Mouse (Mus musculus) gastrocnemius, postnatal 36 days (tissue): ENCODE data around the gene Nudt13. TPM values are rescaled to one million over a fixed set of nuclear protein-coding genes. Genes with fewer than 3 reads are reported as not detected.
A peak's percentile ranks its signal among the peaks of the same experiment; 100 is the strongest.
"Not testable (repeated sequence)": the region's sequence is repeated elsewhere in the genome, so short reads cannot be mapped to it uniquely, and the experiment has no call there.

Experiments used
- DNase-seq, 2 experiments: peaks; one replicate each; pipeline ENCODE4 v3.0.0; 2022
- intact Hi-C: fragments of 180-260 bp; cut with DNase I; formaldehyde crosslinking; loops from one replicate; pipeline ENCODE4 v1.15.1; 2025
- long read RNA-seq, 2 experiments: library from polyadenylated mRNA; stranded (forward); transcript quantifications; one replicate each; pipeline ENCODE4 v2.0.0; 2021
- total RNA-seq, 2 experiments: library from RNA; stranded (reverse); gene quantifications; 2 replicates each; pipeline ENCODE4 v1.2.3; 2021

Gene Nudt13
- total RNA-seq = 10 to 100 TPM; 27.0 to 29.9 TPM
- long read RNA-seq, experiment 1, partial matches to known transcripts = 0 of 6 reads
- long read RNA-seq, experiment 1, other reads (novel, unspliced or antisense) = 3 of 6 reads
- long read RNA-seq, experiment 2, partial matches to known transcripts = 0 of 8 reads
- long read RNA-seq, experiment 2, other reads (novel, unspliced or antisense) = 3 of 8 reads

GRCm38 (mm10) chr14:20294117-20294892 lies at the start of gene Nudt13:
TSS of gene Nudt13 (plus strand) at chr14:20294697.
- intact Hi-C loops = no loop called here

GRCm38 (mm10) chr14:20245318-20245717 lies 49.2 kb upstream of the Nudt13 start:
- intact Hi-C loops = no loop called here
- DNase-seq = peak in 1 of 2 experiments; percentile 55

More at GRCm38 (mm10) chr14:20294117-20294892, at the start of gene Nudt13:
- peak; percentile 55 to 74 for DNase-seq

GRCm38 (mm10) chr14:20245861-20246260 lies 48.6 kb upstream of the Nudt13 start:
- DNase-seq = no peak
- intact Hi-C loops = no loop called here

GRCm38 (mm10) chr14:20246811-20247266 lies 47.7 kb upstream of the Nudt13 start:
- intact Hi-C loops = no loop called here

GRCm38 (mm10) chr14:20248001-20248400 lies 46.5 kb upstream of the Nudt13 start:
- intact Hi-C loops = no loop called here
- no peak for DNase-seq

More at GRCm38 (mm10) chr14:20246811-20247266, 47.7 kb upstream of the Nudt13 start:
- DNase-seq = peak; percentile 62

DNA sequence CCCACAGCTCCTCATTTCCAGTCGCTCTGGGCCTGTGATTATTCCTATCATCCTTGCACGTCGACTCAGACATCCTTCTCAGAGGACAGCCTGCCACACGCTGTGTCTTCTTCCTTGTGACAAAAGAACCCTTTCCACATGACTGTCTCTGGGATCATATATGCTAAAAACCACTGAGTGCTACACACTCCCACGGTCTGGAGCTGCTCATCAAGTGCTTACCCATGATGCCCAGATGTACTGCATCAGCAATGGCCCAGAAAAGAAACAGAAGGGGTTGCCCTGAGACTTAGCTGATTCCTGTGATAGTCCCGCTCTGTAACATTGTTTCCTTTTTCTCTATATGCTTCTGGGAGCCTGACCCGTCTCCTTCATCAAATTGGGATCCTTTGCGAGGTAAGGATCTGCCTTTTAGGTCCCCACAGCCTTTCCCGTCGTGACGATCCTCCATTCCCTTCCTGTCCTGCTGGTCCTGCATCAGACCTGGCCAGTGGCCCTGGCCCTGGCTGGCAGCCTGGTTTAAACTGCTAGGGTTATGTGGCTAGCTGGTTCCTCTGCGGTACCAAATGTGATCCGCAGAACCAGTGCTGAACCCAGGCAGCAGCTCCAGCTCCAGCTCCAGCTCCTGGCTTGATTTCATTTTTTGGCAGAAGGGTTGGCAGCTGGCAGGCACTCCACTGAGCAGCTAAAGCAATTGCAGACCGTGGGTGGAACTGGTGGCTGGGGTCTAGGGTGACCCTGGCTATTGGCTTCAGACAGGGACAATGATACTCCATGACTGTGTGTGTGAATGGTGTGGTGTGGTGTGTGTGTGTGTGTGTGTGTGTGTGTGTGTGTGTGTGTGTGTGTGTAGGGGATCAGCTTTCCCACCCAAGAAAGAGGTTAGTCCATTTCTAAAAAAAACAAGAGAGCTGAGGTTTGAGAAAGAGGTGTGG lies 44.0 kb upstream of the Nudt13 start:
- intact Hi-C loops = no loop called here
- DNase-seq = peak in 1 of 2 experiments; percentile 24

GRCm38 (mm10) chr14:20258185-20259113 lies 36.0 kb upstream of the Nudt13 start:
- peak; percentile 57 to 67 for DNase-seq
- intact Hi-C loops = no loop called here

DNA sequence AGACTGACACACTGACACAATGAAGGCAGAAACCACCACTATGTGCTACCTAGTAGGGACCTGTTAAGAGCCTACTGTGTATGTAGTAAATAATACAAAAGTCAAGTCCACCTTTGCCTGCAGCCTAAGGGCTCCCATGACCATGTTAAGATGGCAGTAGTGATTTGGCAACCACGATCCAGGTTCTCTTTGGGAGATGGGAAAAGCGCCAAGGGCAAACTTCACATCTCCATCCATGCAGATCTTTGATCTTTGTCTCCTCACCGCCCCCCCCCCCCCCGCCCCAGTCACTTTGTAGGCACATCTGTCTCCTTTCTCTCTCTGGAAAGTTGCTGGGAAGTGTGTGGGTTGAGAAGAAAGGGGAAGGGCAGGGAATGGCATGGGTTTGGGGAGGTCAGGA lies 32.2 kb upstream of the Nudt13 start:
- intact Hi-C loops = loop anchor here (10.0 kb wide), 1 partner anchor 428 kb away; no protein-coding TSS in a partner anchor
- no peak for DNase-seq

DNA sequence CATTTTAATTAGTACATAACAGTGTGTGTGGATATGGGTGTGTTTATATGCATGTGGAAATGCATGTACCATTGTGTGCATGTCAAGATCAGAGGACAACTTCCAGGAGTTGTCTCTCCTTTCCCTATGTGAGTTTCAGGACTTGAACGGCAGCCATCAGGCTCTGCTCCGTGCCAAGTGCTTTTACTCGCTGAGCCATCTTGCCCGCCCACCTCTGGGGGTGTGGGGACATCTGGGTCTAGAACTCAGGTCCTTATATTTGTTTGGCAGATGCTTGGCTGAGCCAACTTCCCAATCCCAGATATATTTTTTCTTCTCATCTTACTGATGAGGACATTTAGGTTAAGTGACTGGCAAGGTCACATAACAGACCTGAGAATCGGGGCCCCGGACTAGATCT lies 26.1 kb upstream of the Nudt13 start:
- intact Hi-C loops = loop anchor here (10.0 kb wide), 1 partner anchor 434 kb away; no protein-coding TSS in a partner anchor
- no peak for DNase-seq

- no peak for DNase-seq
- intact Hi-C loops = loop anchor here (10.0 kb wide), 1 partner anchor 434 kb away; no protein-coding TSS in a partner anchor
Measured at GRCm38 (mm10) chr14:20269082-20269809, 25.3 kb upstream of the Nudt13 start, which contains the start of gene Kcnk16. TSS of gene Kcnk16 (minus strand) at chr14:20269199.

DNA sequence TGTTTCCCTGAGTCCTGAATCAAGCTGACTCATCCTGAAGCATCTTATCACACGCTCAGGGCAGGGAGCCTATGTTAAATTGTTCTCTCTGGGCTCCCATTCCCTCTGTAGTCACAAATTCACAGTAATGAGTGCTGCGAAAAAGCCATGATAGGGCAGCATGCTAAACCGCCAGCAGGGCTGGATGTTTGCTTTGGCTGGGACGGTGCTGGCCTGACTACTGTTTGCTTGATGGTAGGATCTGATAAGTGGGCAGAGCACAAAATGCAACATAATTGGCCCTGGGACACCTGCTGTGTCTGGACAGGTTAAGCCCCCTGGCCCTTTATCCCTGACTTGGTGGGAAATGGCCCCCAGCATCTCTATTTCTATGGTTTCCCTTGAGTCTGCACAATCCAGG lies 3.1 kb upstream of the Nudt13 start:
- DNase-seq = no peak

DNA sequence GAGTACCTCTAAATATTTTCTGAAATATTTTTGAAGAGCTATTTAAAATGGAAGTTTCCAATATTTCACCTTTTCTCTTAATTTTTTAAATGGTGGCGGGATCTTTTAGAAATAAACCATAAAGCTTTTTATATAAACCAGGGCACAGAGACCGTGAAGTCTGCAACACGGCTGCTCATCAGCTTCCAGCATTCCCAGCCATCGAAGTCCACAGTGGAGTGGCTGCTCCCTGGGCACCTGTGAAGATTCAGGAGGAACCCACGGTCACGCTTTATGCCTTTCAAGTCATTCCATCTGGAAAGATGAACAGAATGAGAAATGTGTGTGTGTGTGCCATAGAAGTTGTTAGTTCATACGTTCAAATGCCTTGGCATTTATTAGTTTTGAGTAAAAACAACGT lies 450 bp downstream of the Nudt13 start:
- intact Hi-C loops = no loop called here

More for the DNA sequence above, 3.1 kb upstream of the Nudt13 start:
- intact Hi-C loops = no loop called here

DNA sequence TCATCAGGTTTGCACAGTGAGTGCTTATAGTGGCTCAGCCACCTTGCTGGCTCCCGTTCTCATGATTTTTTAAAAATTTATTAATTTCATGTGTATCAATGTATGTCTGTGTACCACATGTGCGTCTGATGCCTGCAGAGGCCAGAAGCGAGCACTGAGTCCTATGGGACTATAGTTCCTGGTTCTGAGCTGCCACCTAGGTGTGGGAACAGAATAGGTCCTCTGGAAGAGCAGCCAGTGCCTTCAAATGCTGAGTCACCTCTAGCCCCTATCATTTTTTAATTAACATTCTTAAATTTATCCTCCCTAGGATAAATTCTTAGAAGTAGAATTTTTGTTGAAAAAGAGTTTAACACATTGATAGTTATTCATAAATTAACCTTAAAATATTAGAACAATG lies 3.1 kb downstream of the Nudt13 start:
- intact Hi-C loops = no loop called here
- DNase-seq = no peak

More for the DNA sequence above, 450 bp downstream of the Nudt13 start:
- no peak for DNase-seq

GRCm38 (mm10) chr14:20298131-20298530 lies 3.6 kb downstream of the Nudt13 start:
- intact Hi-C loops = no loop called here
- DNase-seq = no peak

GRCm38 (mm10) chr14:20305085-20305484 lies 10.6 kb downstream of the Nudt13 start:
- DNase-seq, intact Hi-C loops: not testable (repeated sequence)

- DNase-seq = no peak
- intact Hi-C loops = no loop called here
Measured at GRCm38 (mm10) chr14:20315137-20315536, 20.6 kb downstream of the Nudt13 start.

DNA sequence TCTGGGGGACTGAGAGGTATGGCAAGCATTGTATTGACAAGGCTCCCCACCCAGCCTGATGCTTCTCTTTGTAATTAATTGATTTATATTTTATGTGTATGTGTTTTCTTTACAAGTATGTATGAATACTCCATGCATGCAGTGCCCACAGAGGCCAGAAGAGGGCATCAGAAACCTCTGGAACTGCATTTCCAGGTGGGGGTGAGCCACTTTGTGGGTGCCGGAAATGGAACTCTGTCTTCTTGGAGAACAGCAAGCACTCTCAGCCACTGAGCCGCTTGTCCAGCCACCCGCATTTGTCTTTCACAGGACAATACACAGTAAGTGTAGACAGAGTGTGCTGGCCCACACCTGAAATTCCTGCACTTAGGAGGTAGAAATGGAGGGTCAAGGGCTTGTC lies 24.9 kb downstream of the Nudt13 start:
- intact Hi-C loops = no loop called here
- DNase-seq = no peak

DNA sequence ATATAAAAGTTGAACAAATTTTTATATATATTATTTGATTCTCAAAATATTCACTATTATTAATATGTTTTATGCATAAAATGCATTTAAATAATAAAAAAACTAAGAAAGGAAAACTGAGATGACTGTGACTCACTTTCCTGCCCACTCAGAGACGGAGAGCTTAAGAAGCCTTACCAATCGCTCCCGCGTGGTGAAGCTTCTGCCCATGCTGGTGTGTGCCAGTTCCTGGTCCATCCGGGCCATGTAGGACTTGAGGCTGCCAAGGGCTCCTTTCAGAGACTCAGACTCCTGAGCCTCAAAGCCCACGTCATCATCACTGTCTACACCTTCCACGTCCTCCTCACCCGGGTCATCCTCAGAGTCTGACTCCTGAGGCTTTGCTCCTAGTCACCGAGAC lies 29.7 kb downstream of the Nudt13 start:
- no peak for DNase-seq
- intact Hi-C loops = no loop called here

DNA sequence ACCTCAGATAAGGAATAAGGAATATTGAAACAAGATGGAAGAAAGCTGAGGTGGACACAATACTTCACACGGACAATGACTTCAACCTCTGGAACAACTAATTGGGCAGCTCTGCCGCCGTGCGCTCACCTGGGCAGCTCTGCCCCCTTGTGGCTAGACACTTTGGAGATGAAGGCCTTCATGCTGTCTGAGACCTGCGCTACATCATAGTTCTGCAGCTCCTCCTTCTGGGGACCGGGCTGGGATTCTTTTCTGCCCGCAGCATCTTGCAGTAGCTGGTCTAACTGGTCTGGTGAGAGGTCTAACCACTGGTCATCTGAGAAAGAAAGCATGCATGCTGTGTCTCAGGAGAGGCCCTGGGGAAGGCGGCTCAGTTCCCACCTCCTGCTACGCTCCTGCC lies 34.0 kb downstream of the Nudt13 start:
- no peak for DNase-seq
- intact Hi-C loops = no loop called here
